Mouse (Mus musculus) thymus, adult 2 months (tissue): ENCODE measurements around the gene Kif1b.

Source experiments
- CTCF ChIP-seq: fragments of 200-500 bp; IDR thresholded peaks from 2 replicates; pipeline ENCODE4 v1.5.1; 2012; ENCODE audit warnings: mild to moderate bottlenecking, control low read depth, low read length, moderate library complexity, borderline replicate concordance; ENCODE audit not compliant: control insufficient read depth, poor library complexity, insufficient read depth; ENCODE audit errors: extremely low read depth
- POLR2A ChIP-seq: fragments of 200-500 bp; IDR thresholded peaks from 2 replicates; pipeline ENCODE4 v1.6.1; 2012; ENCODE audit warnings: mild to moderate bottlenecking, low read length, control low read depth, moderate library complexity; ENCODE audit not compliant: control insufficient read depth, poor library complexity, insufficient read depth; ENCODE audit errors: extremely low read depth

DNA sequence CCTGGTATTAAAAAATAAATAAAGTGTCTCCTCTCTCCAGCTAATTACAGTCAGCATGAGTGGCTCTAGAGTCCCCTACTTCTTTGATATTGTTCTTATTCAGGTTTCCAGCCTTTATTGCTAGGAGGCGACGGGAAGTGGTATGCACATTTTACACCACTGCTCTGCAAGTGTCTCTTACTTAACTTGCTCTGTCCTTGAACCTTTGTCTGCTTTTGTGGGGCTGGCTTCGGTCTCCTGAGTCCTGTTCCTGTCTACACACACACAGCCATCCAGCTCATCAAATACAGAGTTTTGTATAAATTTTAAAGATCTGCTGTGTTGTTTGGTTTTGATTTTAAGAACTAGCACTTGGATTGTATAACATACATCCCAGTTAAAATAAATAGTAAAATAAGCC, 5.4 kb downstream of the Kif1b start:
- TF ChIP-seq POLR2A (no peak), CTCF (no peak)
